Mouse (Mus musculus) left cerebral cortex, adult 18-20 months (tissue): ENCODE measurements around the gene Gm28551. TPM values are rescaled to one million over a fixed set of nuclear protein-coding genes. Genes with fewer than 3 reads are reported as not detected.
"Not testable (repeated sequence)": the region's sequence is repeated elsewhere in the genome, so short reads cannot be mapped to it uniquely, and the experiment has no call there.

Source experiments
- DNase-seq, 2 experiments: peaks; one replicate each; pipeline ENCODE4 v3.0.0; 2021 to 2022; ENCODE audit warnings: low spot score in 2 of 2, mixed read lengths in 1 of 2
- long read RNA-seq, 2 experiments: library from polyadenylated mRNA; stranded (forward); transcript quantifications; one replicate each; pipeline ENCODE4 v2.0.0; 2021
- total RNA-seq, 2 experiments: library from RNA; stranded (reverse); gene quantifications; 2 replicates each; pipeline ENCODE4 v1.2.3; 2021

Gene Gm28551
- total RNA-seq: not detected
- long read RNA-seq, experiment 1: 0 reads
- long read RNA-seq, experiment 2, partial matches to known transcripts: 0 of 1 reads
- long read RNA-seq, experiment 2, other reads (novel, unspliced or antisense): 0 of 1 reads

- peak; percentile 94 to 98 for DNase-seq
Observed at GRCm38 (mm10) chr1:53352327-53353261, at the start of gene Gm28551, which contains the start of the genes Asdurf and Asnsd1. TSS of gene Gm28551 (minus strand) at chr1:53352667. TSS of gene Asdurf (minus strand) at chr1:53352619. TSS of gene Asnsd1 (minus strand) at chr1:53352752.

GRCm38 (mm10) chr1:53393936-53394760, 41.7 kb upstream of the Gm28551 start:
- DNase-seq: peak; percentile 23 to 32

- no peak for DNase-seq
Observed at GRCm38 (mm10) chr1:53388762-53389161, 36.3 kb upstream of the Gm28551 start.

- DNase-seq: no peak
Observed at GRCm38 (mm10) chr1:53384085-53384688, 31.7 kb upstream of the Gm28551 start.

GRCm38 (mm10) chr1:53377731-53378130, 25.3 kb upstream of the Gm28551 start:
- DNase-seq: no peak

GRCm38 (mm10) chr1:53375965-53376364, 23.5 kb upstream of the Gm28551 start:
- not testable (repeated sequence) for DNase-seq

GRCm38 (mm10) chr1:53358988-53359387, 6.5 kb upstream of the Gm28551 start:
- DNase-seq: no peak

GRCm38 (mm10) chr1:53341071-53341470, 11.4 kb downstream of the Gm28551 start:
- DNase-seq: no peak

GRCm38 (mm10) chr1:53337403-53337802, 15.1 kb downstream of the Gm28551 start:
- not testable (repeated sequence) for DNase-seq

GRCm38 (mm10) chr1:53335465-53335864, 17.0 kb downstream of the Gm28551 start:
- DNase-seq: no peak

- not testable (repeated sequence) for DNase-seq
Observed at GRCm38 (mm10) chr1:53333527-53333926, 18.9 kb downstream of the Gm28551 start.

GRCm38 (mm10) chr1:53324827-53325494, 27.5 kb downstream of the Gm28551 start:
- DNase-seq: no peak

GRCm38 (mm10) chr1:53324277-53324676, 28.2 kb downstream of the Gm28551 start:
- DNase-seq: no peak

- no peak for DNase-seq
Observed at GRCm38 (mm10) chr1:53323254-53323653, 29.2 kb downstream of the Gm28551 start.

GRCm38 (mm10) chr1:53321662-53322344, 30.7 kb downstream of the Gm28551 start:
- no peak for DNase-seq

GRCm38 (mm10) chr1:53312989-53313967, 39.2 kb downstream of the Gm28551 start, which contains the start of gene Osgepl1:
TSS of gene Osgepl1 (plus strand) at chr1:53313624.
- peak; percentile 82 to 88 for DNase-seq

GRCm38 (mm10) chr1:53300506-53300905, 52.0 kb downstream of the Gm28551 start:
- no peak for DNase-seq

GRCm38 (mm10) chr1:53296581-53297383, 55.7 kb downstream of the Gm28551 start, which contains the start of the genes Pms1, Ormdl1 and Gm28778:
TSS of gene Pms1 (minus strand) at chr1:53297018.
TSS of gene Ormdl1 (plus strand) at chr1:53297095.
TSS of gene Gm28778 (plus strand) at chr1:53297111.
- peak; percentile 97 for DNase-seq
